Mouse (Mus musculus) midbrain, embryonic 11.5 days (tissue): ENCODE data around the gene Gm49510. TPM values are rescaled to one million over a fixed set of nuclear protein-coding genes. Genes with fewer than 3 reads are reported as not detected.
"Not testable (repeated sequence)": the region's sequence is repeated elsewhere in the genome, so short reads cannot be mapped to it uniquely, and the experiment has no call there.

Experiments
- ATAC-seq: fragments of 200-750 bp; cut with Nextera tagmentation; 2 replicates; pipeline ENCODE4 v1.8.0; 2017; ENCODE audit warnings: moderate TSS enrichment, moderate library complexity; ENCODE audit not compliant: low FRiP score
- DNase-seq: peaks from one replicate; pipeline ENCODE4 v3.0.0; 2015; ENCODE audit warnings: low spot score; ENCODE audit errors: missing footprints
- H3K27ac ChIP-seq: fragments of 300-500 bp; sonication (generic); 2 replicates; pipeline ENCODE4 v1.5.1; 2014; ENCODE audit warnings: low read depth, low read length
- H3K27me3 ChIP-seq: fragments of 300-500 bp; sonication (generic); 2 replicates; pipeline ENCODE4 v1.6.1; 2014; ENCODE audit warnings: mild to moderate bottlenecking, low read length, moderate library complexity, mixed read lengths; ENCODE audit not compliant: control insufficient read depth, insufficient read depth
- H3K36me3 ChIP-seq: fragments of 300-500 bp; sonication (generic); 2 replicates; pipeline ENCODE4 v1.6.1; 2014; ENCODE audit warnings: mild to moderate bottlenecking, low read length, moderate library complexity, mixed read lengths; ENCODE audit not compliant: control insufficient read depth, insufficient read depth
- H3K4me1 ChIP-seq: fragments of 300-500 bp; sonication (generic); 2 replicates; pipeline ENCODE4 v1.6.1; 2014; ENCODE audit warnings: low read length; ENCODE audit not compliant: control insufficient read depth, insufficient read depth
- H3K4me2 ChIP-seq: fragments of 300-500 bp; sonication (generic); 2 replicates; pipeline ENCODE4 v1.6.1; 2014; ENCODE audit warnings: mild to moderate bottlenecking, moderate library complexity
- H3K4me3 ChIP-seq: fragments of 300-500 bp; sonication (generic); 2 replicates; pipeline ENCODE4 v1.5.1; 2014; ENCODE audit warnings: low read depth, low read length
- H3K9ac ChIP-seq: fragments of 300-500 bp; sonication (generic); 2 replicates; pipeline ENCODE4 v1.6.1; 2014; ENCODE audit warnings: low read length
- H3K9me3 ChIP-seq: fragments of 300-500 bp; sonication (generic); 2 replicates; pipeline ENCODE4 v1.6.1; 2016; ENCODE audit warnings: low read length; ENCODE audit not compliant: control insufficient read depth
- whole genome bisulfite sequencing: fragments of 180-500 bp; shearing (Covaris S2); extraction: QIAGEN DNeasy Blood & Tissue Kit; methylation state at CpG from one replicate; pipeline ENCODE4 v1.1.7; 2014; 5-methylcytosine and 5-hydroxymethylcytosine counted together
- polyA plus RNA-seq: library from polyadenylated mRNA; unstranded; fragments of >200 nt; fragmentation: Nextera tagmentation; extraction: Ambion mirVana; gene quantifications from 2 replicates; pipeline ENCODE4 v1.2.1, GENCODE M21; 2014

Gene Gm49510
- polyA plus RNA-seq, 1 experiment from 2014 or later = 0.11 TPM

GRCm38 (mm10) chr15:78876258-78876696, 23.2 kb upstream of the Gm49510 start:
- peaks cover 19% of the 10 kb centered on the region for H3K4me1 ChIP-seq
- H3K9ac ChIP-seq = peak overlapping the region; percentile 88
- peak overlapping the region; percentile 98 for H3K27ac ChIP-seq
- DNase-seq (peak; percentile 98), ATAC-seq (no peak)
- no peaks in the 10 kb centered on the region for H3K27me3 ChIP-seq
- peak overlapping the region; percentile 84 for H3K4me2 ChIP-seq
- no peaks in the 10 kb centered on the region for H3K9me3 ChIP-seq
- H3K36me3 ChIP-seq = peaks cover 4% of the 10 kb centered on the region; the same call in 1 of the 2 replicates
- peak overlapping the region; percentile 75 for H3K4me3 ChIP-seq
- 4% methylated on average over 17 of the region's 17 CpGs for WGBS

DNA sequence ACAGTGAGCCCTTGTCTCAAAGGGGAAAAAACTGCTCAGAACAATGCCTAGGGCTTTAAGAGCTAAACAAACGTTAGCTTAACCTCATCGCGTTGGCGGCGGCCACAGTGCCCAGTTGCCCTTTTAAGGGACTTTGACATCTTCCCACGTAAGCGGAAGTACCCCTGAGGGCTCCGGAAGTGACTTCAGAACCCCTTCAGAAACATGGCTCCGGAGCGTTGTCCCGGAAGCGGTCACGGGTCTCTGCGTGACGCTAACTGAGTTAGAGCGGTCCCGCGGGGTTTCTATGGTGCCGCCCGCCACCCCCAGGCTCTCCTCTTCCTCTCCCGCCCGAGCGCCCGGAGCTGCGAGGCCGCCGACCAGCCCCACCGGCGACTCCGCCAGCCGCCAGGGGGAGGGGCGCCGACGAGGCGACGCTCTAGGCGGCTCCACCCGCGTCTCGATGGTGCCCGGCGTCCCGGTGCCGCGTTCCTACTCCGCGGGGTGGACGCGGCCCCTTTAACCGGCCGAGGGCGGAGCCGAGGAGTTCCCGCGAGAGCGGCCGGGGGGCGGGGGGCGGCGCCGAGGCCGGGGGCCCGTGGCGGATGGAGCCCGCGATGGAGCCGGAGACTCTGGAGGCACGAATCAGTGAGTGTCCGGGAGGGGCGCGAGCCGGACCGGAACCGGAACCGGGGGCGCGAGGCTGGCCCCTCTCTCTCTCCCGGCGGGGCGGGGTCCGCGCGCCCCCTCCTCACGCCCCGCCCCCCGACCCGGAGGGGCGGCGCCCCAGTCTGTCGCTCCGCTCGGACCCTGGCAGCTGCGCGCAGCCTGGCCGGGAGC, 22.3 kb upstream of the Gm49510 start, which contains the start of gene Gga1:
Gene Gga1 (plus strand): TSS at position 200 of the 819 bp plus-strand sequence.
- no peaks in the 10 kb centered on the region for H3K9me3 ChIP-seq
- peak within 1 kb of the TSS; percentile 88 for H3K9ac ChIP-seq
- WGBS = under 1% methylated on average over 73 of the region's 95 CpGs
- ATAC-seq (peak; percentile 93), DNase-seq (peak; percentile 99)
- H3K4me2 ChIP-seq = peak within 1 kb of the TSS; percentile 84
- peak within 1 kb of the TSS; percentile 75 for H3K4me3 ChIP-seq
- peak within 1 kb of the TSS; percentile 98 for H3K27ac ChIP-seq
- peaks cover 19% of the 10 kb centered on the region for H3K4me1 ChIP-seq
- peaks cover 6% of the 10 kb centered on the region; the same call in 1 of the 2 replicates for H3K36me3 ChIP-seq
- no peaks in the 10 kb centered on the region for H3K27me3 ChIP-seq

DNA sequence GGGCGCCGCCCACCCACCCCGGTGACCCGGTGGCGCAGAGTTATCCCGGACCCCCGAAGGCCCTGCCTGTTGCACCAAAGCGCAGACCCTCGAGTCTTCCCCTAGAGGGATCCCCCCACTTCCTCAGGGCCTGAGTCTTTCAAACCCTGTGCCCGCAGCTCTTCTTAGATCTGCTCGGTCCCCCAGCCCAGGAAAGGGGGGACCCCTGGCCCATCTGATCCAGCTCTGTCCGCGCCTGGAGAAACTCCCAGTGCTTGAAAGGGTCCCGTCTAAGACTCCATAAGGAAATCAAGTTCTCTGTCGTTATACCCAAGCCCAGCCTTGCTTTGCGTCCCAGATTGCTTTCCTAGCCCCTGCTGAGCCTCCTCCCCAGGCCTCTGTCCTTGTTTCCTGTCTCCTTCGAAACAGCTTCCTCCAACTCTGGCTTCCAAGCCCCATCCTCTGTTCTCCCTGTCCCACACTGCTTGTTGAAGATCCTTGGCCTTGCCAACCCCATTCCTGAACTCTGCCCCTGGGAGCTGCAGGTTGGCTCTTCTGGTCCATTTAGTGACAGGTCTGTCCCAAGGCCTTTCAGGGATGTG, 21.6 kb upstream of the Gm49510 start:
- Histone ChIP-seq H3K36me3 (peaks cover 8% of the 10 kb centered on the region; the same call in 1 of the 2 replicates), H3K9me3 (no peaks in the 10 kb centered on the region), H3K9ac (peak overlapping the region; percentile 88), H3K27ac (peak overlapping the region; percentile 98), H3K4me1 (peaks cover 19% of the 10 kb centered on the region), H3K27me3 (no peaks in the 10 kb centered on the region), H3K4me3 (peak overlapping the region; percentile 75), H3K4me2 (peak overlapping the region; percentile 84)
- DNase-seq (no peak), ATAC-seq (no peak)
- WGBS = 2% methylated on average over 17 of the region's 17 CpGs

DNA sequence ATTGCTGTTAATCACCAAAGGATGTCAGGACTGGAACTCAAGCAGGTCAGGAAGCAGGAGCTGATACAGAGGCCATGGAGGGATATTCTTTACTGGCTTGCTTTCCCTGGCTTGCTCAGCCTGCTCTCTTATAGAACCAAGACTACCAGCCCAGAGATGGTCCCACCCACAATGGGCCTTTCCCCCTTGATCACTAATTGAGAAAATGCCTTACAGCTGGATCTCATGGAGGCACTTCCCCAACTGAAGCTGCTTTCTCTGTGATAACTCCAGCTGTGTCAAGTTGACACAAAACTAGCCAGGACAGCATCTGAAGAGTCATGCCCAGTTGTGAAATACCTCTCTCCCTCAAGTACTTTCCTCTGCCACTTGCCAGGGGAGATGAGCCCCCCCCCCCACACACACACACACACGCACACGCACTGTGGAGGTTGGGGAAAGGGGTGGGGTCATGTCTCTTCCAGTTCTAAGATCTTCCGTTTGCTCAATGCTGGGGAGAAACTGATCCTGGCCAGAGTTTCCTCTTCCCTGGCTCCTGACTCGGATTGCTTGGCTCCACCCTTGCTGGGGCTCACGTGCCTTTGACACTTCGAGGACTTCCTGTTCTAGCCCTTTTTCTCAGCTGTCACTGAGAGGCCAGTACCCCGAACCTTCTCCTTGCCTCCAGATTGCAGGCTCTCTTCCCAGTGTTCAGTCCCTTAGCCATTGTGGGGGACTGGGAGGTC, 20.5 kb upstream of the Gm49510 start:
- not testable (repeated sequence) for ATAC-seq, H3K27ac ChIP-seq, DNase-seq, H3K4me3 ChIP-seq, H3K9me3 ChIP-seq, H3K9ac ChIP-seq, H3K4me2 ChIP-seq, H3K27me3 ChIP-seq
- Histone ChIP-seq H3K4me1 (peaks cover 18% of the 10 kb centered on the region), H3K36me3 (peaks cover 16% of the 10 kb centered on the region)
- WGBS = 77% methylated on average over 7 of the region's 7 CpGs

- WGBS = 95% methylated on average over 8 of the region's 8 CpGs
- H3K9ac ChIP-seq = no peak overlapping the region
- no peaks in the 10 kb centered on the region for H3K9me3 ChIP-seq
- H3K4me1 ChIP-seq = peaks cover 17% of the 10 kb centered on the region
- DNase-seq (no peak), ATAC-seq (no peak)
- peaks cover 22% of the 10 kb centered on the region for H3K36me3 ChIP-seq
- H3K4me3 ChIP-seq = no peak overlapping the region
- H3K27ac ChIP-seq = no peak overlapping the region
- H3K27me3 ChIP-seq = no peaks in the 10 kb centered on the region
- no peak overlapping the region for H3K4me2 ChIP-seq
Measured at GRCm38 (mm10) chr15:78880432-78880831, 19.0 kb upstream of the Gm49510 start.

- DNase-seq = no peak
- no peak overlapping the region for H3K4me2 ChIP-seq
- ATAC-seq = no peak
Measured at GRCm38 (mm10) chr15:78881828-78882227, 17.6 kb upstream of the Gm49510 start.

GRCm38 (mm10) chr15:78889401-78889853, 10.0 kb upstream of the Gm49510 start:
- WGBS = 15% methylated on average over 13 of the region's 13 CpGs
- H3K36me3 ChIP-seq = peaks cover 22% of the 10 kb centered on the region
- H3K4me1 ChIP-seq = peaks cover 9% of the 10 kb centered on the region; the same call in 1 of the 2 replicates
- H3K9me3 ChIP-seq = no peaks in the 10 kb centered on the region
- DNase-seq (no peak), ATAC-seq (0 out of 2 replicates have a peak, but pooled peaks have one; percentile 19)
- no peak overlapping the region for H3K4me3 ChIP-seq
- no peak overlapping the region for H3K4me2 ChIP-seq
- H3K27me3 ChIP-seq = no peaks in the 10 kb centered on the region
- peak overlapping the region; percentile 6; the same call in 1 of the 2 replicates for H3K9ac ChIP-seq
- H3K27ac ChIP-seq = no peak overlapping the region

More at GRCm38 (mm10) chr15:78881828-78882227, 17.6 kb upstream of the Gm49510 start:
- Histone ChIP-seq H3K36me3 (peaks cover 30% of the 10 kb centered on the region), H3K4me1 (peaks cover 8% of the 10 kb centered on the region), H3K27ac (no peak overlapping the region), H3K9me3 (no peaks in the 10 kb centered on the region), H3K4me3 (no peak overlapping the region), H3K27me3 (no peaks in the 10 kb centered on the region), H3K9ac (no peak overlapping the region)
- WGBS = 93% methylated on average over 3 of the region's 3 CpGs

- Histone ChIP-seq H3K36me3 (peaks cover 9% of the 10 kb centered on the region), H3K4me1 (peaks cover 9% of the 10 kb centered on the region; the same call in 1 of the 2 replicates), H3K9me3 (no peaks in the 10 kb centered on the region), H3K27me3 (no peaks in the 10 kb centered on the region), H3K9ac (no peak overlapping the region), H3K4me2 (no peak overlapping the region), H3K27ac (no peak overlapping the region), H3K4me3 (no peak overlapping the region)
- ATAC-seq (no peak), DNase-seq (no peak)
- 70% methylated on average over 7 of the region's 7 CpGs for WGBS
Measured at GRCm38 (mm10) chr15:78892440-78892839, 7.0 kb upstream of the Gm49510 start.
